Mouse (Mus musculus): ENCODE data around the gene Agtr1a.

Gene Agtr1a

DNA sequence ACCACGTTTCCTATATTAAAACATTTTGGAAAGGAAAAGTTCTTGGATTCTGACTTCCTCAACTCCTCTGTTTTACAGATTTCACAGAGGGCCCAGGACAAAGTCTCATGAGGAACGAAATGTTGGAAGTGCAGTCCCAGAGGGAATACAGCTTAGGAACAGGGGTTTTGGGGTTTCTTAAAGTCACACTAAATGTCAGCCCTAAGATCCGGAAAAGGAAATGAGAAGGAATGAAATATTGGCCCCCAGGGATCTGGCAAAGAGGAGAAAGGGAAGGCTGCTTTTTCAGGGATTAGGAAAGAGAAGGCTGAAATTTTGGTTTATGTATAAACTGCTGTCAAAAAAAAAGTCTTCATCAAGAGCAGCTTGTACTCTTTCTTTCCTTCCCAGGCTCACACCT lies 60.2 kb downstream of the Agtr1a start:
- Histone ChIP-seq H3K27me3 (ENCODE audit: control insufficient read depth, insufficient read depth, low read length, poor library complexity, severe bottlenecking) (no peaks in the 10 kb centered on the region), H3K36me3 (ENCODE audit: control insufficient read depth, insufficient read depth, low read length, poor library complexity, severe bottlenecking) (no peaks in the 10 kb centered on the region)
- DNase-seq (ENCODE audit: low read depth, low spot score) = no peak

GRCm38 (mm10) chr13:30398852-30399251 lies 62.6 kb downstream of the Agtr1a start:
- H3K27me3 ChIP-seq (ENCODE audit: control insufficient read depth, insufficient read depth, low read length, poor library complexity, severe bottlenecking) = no peaks in the 10 kb centered on the region
- DNase-seq (ENCODE audit: low read depth, low spot score) = no peak

DNA sequence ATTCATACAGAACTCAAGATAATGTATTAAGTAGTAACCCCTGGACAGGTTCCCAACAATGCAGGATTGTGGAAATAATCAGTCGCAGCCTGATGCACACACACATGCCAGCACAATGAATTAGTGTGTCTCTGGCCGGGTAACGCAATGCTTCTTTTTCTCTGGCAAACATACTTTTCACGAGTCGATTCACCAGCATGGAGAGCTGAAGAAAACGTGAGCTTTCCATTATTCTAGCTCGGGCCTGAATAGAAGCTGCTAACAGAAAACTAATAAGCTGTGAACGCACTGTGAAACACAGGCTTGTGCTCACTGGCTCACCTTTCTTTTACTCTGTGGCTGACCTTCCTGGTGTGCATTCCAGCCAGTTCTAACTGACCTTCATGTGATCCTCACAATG lies 64.4 kb downstream of the Agtr1a start:
- H3K27me3 ChIP-seq (ENCODE audit: control insufficient read depth, insufficient read depth, low read length, poor library complexity, severe bottlenecking) = no peaks in the 10 kb centered on the region
- H3K36me3 ChIP-seq (ENCODE audit: control insufficient read depth, insufficient read depth, low read length, poor library complexity, severe bottlenecking) = no peaks in the 10 kb centered on the region
- no peak for DNase-seq (ENCODE audit: low read depth, low spot score)

More at GRCm38 (mm10) chr13:30398852-30399251, 62.6 kb downstream of the Agtr1a start:
- H3K36me3 ChIP-seq (ENCODE audit: control insufficient read depth, insufficient read depth, low read length, poor library complexity, severe bottlenecking) = no peaks in the 10 kb centered on the region

GRCm38 (mm10) chr13:30403874-30404273 lies 67.6 kb downstream of the Agtr1a start:
- Histone ChIP-seq H3K36me3 (ENCODE audit: control insufficient read depth, insufficient read depth, low read length, poor library complexity, severe bottlenecking) (no peaks in the 10 kb centered on the region), H3K27me3 (ENCODE audit: control insufficient read depth, insufficient read depth, low read length, poor library complexity, severe bottlenecking) (no peaks in the 10 kb centered on the region)
- DNase-seq (ENCODE audit: low read depth, low spot score) = no peak

DNA sequence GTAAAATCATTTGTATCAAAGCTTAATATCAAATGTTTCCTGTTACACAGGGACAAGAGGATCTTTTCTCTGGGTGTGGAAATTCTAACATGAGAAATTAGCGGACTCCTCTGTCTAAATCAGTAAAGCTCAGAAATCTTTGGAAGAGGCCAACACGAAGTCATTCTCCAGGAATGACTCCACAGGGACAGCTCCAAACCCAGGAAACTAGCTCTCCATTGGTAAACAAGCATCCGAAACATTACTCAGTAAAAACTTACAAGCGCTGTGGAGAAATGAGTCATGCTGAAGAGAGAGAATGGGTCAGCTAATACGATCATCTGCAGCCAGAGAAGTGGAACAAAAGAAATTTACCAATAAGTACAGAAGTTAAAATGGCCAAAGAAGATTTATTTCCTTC lies 82.4 kb downstream of the Agtr1a start:
- no peak for DNase-seq (ENCODE audit: low read depth, low spot score)
- H3K27me3 ChIP-seq (ENCODE audit: control insufficient read depth, insufficient read depth, low read length, poor library complexity, severe bottlenecking) = no peaks in the 10 kb centered on the region
- no peaks in the 10 kb centered on the region for H3K36me3 ChIP-seq (ENCODE audit: control insufficient read depth, insufficient read depth, low read length, poor library complexity, severe bottlenecking)

DNA sequence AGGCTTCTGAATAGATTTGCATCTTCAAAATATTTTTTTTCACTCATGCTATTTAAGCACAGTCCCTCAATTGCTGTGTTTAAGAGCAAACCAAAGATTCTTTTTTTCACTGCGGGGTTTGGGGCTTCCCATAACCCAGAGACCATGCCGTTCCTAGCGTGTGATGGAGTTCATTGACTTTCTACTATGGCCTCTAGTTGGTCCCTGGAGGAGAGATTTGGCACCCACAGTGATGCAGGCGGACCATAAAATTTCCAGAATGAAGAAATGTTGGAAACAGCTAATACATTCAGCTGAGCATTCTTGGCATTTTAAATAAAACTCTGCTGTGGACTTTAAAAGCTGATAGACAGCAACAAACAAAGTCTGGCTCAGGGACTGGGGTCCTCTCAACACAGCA lies 90.8 kb downstream of the Agtr1a start:
- DNase-seq (ENCODE audit: low read depth, low spot score) = no peak
- Histone ChIP-seq H3K36me3 (ENCODE audit: control insufficient read depth, insufficient read depth, low read length, poor library complexity, severe bottlenecking) (no peaks in the 10 kb centered on the region), H3K27me3 (ENCODE audit: control insufficient read depth, insufficient read depth, low read length, poor library complexity, severe bottlenecking) (no peaks in the 10 kb centered on the region)

DNA sequence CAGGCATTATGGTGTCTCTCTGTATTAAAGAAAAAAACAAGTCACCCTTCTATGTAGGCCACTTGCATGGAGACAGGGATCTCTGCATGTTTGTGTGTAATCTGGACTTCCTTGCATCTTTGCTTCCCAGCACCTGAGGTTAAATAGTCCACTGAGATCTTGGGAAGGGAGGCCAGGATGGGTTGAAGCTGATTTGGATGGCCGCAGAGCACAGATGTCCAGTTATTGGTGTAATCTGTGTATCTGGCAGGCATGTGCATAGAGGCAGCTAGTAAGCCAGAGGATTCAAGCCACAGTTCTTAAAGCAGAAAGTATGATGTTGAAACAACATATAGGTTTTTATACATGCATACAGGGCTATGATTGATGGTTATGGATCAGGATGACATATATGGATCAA lies 91.2 kb downstream of the Agtr1a start:
- DNase-seq (ENCODE audit: low read depth, low spot score) = no peak
- Histone ChIP-seq H3K27me3 (ENCODE audit: control insufficient read depth, insufficient read depth, low read length, poor library complexity, severe bottlenecking) (no peaks in the 10 kb centered on the region), H3K36me3 (ENCODE audit: control insufficient read depth, insufficient read depth, low read length, poor library complexity, severe bottlenecking) (no peaks in the 10 kb centered on the region)

Measured in splenic B cell, adult 2 months (primary cell).